Mouse (Mus musculus) ES-Bruce4 (cell line): Measurements from ENCODE around the gene Fkbp11.

Source experiments
- CTCF ChIP-seq: IDR thresholded peaks from one replicate; pipeline ENCODE4 v1.8.1; 2011; ENCODE audit warnings: low read depth, low read length
- EP300 ChIP-seq: IDR thresholded peaks from 2 replicates; pipeline ENCODE4 v1.6.1; 2011; ENCODE audit warnings: low read depth, low read length; ENCODE audit not compliant: insufficient read depth
- POLR2A ChIP-seq: IDR thresholded peaks from one replicate; pipeline ENCODE4 v1.8.1; 2011; ENCODE audit warnings: low read length; ENCODE audit not compliant: insufficient read depth

GRCm38 (mm10) chr15:98742766-98743428 lies 14.9 kb upstream of the Fkbp11 start:
- no peak for TF ChIP-seq POLR2A
- no peak for TF ChIP-seq CTCF
- no peak for TF ChIP-seq EP300
